Mouse (Mus musculus) left cerebral cortex, adult 2 months (tissue): Measurements from ENCODE around the gene Astl. TPM values are rescaled to one million over a fixed set of nuclear protein-coding genes. Genes with fewer than 3 reads are reported as not detected.

ENCODE experiments used
- DNase-seq, 2 experiments: peaks; one replicate each; pipeline ENCODE4 v3.0.0; 2021 to 2022; ENCODE audit warnings: low spot score in 2 of 2, mixed read lengths in 1 of 2; ENCODE audit errors: extremely low spot score in 1 of 2
- H3K27ac ChIP-seq: fragments of 200-600 bp; 2 replicates; pipeline ENCODE4 v1.8.1; 2022
- H3K4me3 ChIP-seq: fragments of 200-600 bp; 2 replicates; pipeline ENCODE4 v1.8.1; 2022
- CTCF ChIP-seq: fragments of 200-600 bp; IDR thresholded peaks from 2 replicates; pipeline ENCODE4 v1.8.1; 2022; ENCODE audit warnings: antibody characterized with exemption, mild to moderate bottlenecking, moderate library complexity
- intact Hi-C: fragments of 180-260 bp; cut with DNase I; formaldehyde crosslinking; loops from one replicate; pipeline ENCODE4 v1.15.1; 2025
- total RNA-seq, 2 experiments: library from RNA; stranded (reverse); gene quantifications; 2 replicates each; pipeline ENCODE4 v1.2.3; 2021

Gene Astl
- total RNA-seq, 2 experiments from 2014 or later = not detected

- TF ChIP-seq CTCF = no peak
- H3K4me3 ChIP-seq = no peak overlapping the region
- intact Hi-C loops = no loop called here
- H3K27ac ChIP-seq = no peak overlapping the region
- DNase-seq = no peak
Measured at GRCm38 (mm10) chr2:127328090-127328851, 10.2 kb upstream of the Astl start.

GRCm38 (mm10) chr2:127332807-127333570 is 5.5 kb upstream of the Astl start:
- TF ChIP-seq CTCF = no peak
- peak in 1 of 2 experiments; percentile 22 for DNase-seq
- H3K27ac ChIP-seq = no peak overlapping the region
- intact Hi-C loops = no loop called here
- no peak overlapping the region for H3K4me3 ChIP-seq

GRCm38 (mm10) chr2:127333945-127334603 is 4.4 kb upstream of the Astl start:
- Histone ChIP-seq H3K4me3 (no peak overlapping the region), H3K27ac (no peak overlapping the region)
- no peak for DNase-seq
- intact Hi-C loops = no loop called here
- TF ChIP-seq CTCF = no peak

GRCm38 (mm10) chr2:127335078-127335541 is 3.3 kb upstream of the Astl start:
- no peak overlapping the region for H3K4me3 ChIP-seq
- DNase-seq = no peak
- intact Hi-C loops = loop anchor here (5.0 kb wide), 1 partner anchor 63 kb away; the partner anchor contains the start of gene Stard7
- no peak for TF ChIP-seq CTCF
- no peak overlapping the region for H3K27ac ChIP-seq

GRCm38 (mm10) chr2:127335767-127336496 is 2.5 kb upstream of the Astl start, which contains the start of gene Dusp2:
TSS of gene Dusp2 (plus strand) at chr2:127336159.
- DNase-seq = peak; percentile 67 to 76
- TF ChIP-seq CTCF = no peak
- peak within 1 kb of the TSS; percentile 65 for H3K4me3 ChIP-seq

GRCm38 (mm10) chr2:127336497-127336832 is 2.0 kb upstream of the Astl start:
- no peak for DNase-seq
- intact Hi-C loops = loop anchor here (5.0 kb wide), 1 partner anchor 64 kb away; the partner anchor contains the start of gene Stard7
- Histone ChIP-seq H3K4me3 (peak overlapping the region; percentile 65), H3K27ac (peak overlapping the region; percentile 47; the same call in 1 of the 2 replicates)
- no peak for TF ChIP-seq CTCF

More at GRCm38 (mm10) chr2:127335767-127336496, 2.5 kb upstream of the Astl start, which contains the start of gene Dusp2:
- H3K27ac ChIP-seq = peak within 1 kb of the TSS; percentile 57
- intact Hi-C loops = loop anchor here (5.0 kb wide), 1 partner anchor 64 kb away; the partner anchor contains the start of gene Stard7

GRCm38 (mm10) chr2:127336885-127337284 is 1.6 kb upstream of the Astl start:
- Histone ChIP-seq H3K27ac (no peak overlapping the region; the same call in 1 of the 2 replicates), H3K4me3 (peak overlapping the region; percentile 65)
- intact Hi-C loops = loop anchor here (5.0 kb wide), 1 partner anchor 65 kb away; the partner anchor contains the start of gene Stard7
- DNase-seq = no peak
- TF ChIP-seq CTCF = no peak

GRCm38 (mm10) chr2:127337531-127337930 is 908 bp upstream of the Astl start:
- Histone ChIP-seq H3K27ac (no peak overlapping the region), H3K4me3 (no peak overlapping the region)
- no peak for TF ChIP-seq CTCF
- peak in 1 of 2 experiments; percentile 40 for DNase-seq
- intact Hi-C loops = loop anchor here (5.0 kb wide), 1 partner anchor 65 kb away; the partner anchor contains the start of gene Stard7

- no peak for TF ChIP-seq CTCF
- Histone ChIP-seq H3K27ac (no peak overlapping the region), H3K4me3 (no peak overlapping the region)
- intact Hi-C loops = loop anchor here (5.0 kb wide), 1 partner anchor 66 kb away; the partner anchor contains the start of gene Stard7
- DNase-seq = no peak
Measured at GRCm38 (mm10) chr2:127338012-127338411, 427 bp upstream of the Astl start.

- intact Hi-C loops = loop anchor here (5.0 kb wide), 1 partner anchor 67 kb away; the partner anchor contains the start of gene Stard7
- no peak overlapping the region for H3K27ac ChIP-seq
- H3K4me3 ChIP-seq = no peak overlapping the region
- no peak for DNase-seq
- TF ChIP-seq CTCF = no peak
Measured at GRCm38 (mm10) chr2:127338833-127339232, 394 bp downstream of the Astl start.
